Mouse (Mus musculus): ENCODE measurements around the gene Ufc1.

DNA sequence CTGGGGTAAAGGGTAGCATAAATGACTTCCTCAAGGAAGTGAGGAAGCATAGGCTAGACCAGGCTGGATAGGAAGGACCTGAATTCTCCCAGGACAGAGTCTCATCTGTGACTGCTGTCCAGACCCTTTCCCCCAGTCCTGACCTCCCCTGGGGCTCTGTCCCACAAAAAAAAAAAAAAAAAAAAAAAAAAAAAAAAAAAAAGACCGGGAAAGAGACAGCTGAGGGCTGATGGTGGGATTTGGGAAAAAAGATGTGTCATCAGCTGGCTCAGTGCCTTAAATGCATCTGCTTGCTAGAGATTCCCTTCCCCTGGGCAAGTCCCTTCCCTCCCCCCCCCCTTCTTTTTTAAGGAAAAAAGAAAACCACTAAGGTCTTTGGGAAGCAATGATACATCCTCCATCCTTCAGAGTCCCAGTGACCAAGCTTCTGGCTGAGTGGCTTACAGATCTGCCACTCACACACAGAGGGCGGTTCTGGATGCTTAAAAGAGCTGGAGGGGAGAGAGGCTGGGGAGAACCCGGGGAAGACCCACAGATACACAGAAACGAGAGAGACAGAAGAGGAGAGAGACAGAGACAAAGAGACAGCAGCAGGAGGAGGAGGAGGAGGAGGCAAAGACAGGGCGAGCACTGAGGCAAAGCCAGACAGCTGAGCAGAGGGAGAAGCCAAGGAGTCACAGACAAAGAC, 44.8 kb downstream of the Ufc1 start, which contains the start of gene Adamts4:
- TF ChIP-seq CHD2 (IDR thresholded peaks at IDR 0.05; ENCODE audit: low read length) (no peak), POLR2A (IDR thresholded peaks at IDR 0.05; ENCODE audit: low read depth, low read length) (0 out of 2 replicates have a peak, but pooled peaks have one; percentile 20), ZKSCAN1 (IDR thresholded peaks at IDR 0.05; ENCODE audit: borderline replicate concordance, low read depth, low read length) (no peak), CTCF (conservative IDR thresholded peaks at IDR 0.05 in 1 of 2, IDR thresholded peaks at IDR 0.05 in 1 of 2; ENCODE audit: low read depth in 2 of 2, low read length in 2 of 2) (no peak), POLR2AphosphoS2 (IDR thresholded peaks at IDR 0.05; ENCODE audit: low read depth, low read length) (no peak), SIN3A (IDR thresholded peaks at IDR 0.05; ENCODE audit: low read length) (no peak), E2F4 (IDR thresholded peaks at IDR 0.05; ENCODE audit: insufficient replicate concordance, low read depth, low read length) (no peak), CHD1 (IDR thresholded peaks at IDR 0.05; ENCODE audit: low read depth, low read length) (no peak), SMC3 (IDR thresholded peaks at IDR 0.05; ENCODE audit: low read depth, low read length) (no peak), ZC3H11A (IDR thresholded peaks at IDR 0.05; ENCODE audit: low read depth, low read length) (no peak), USF1 (IDR thresholded peaks at IDR 0.05; ENCODE audit: low read depth, low read length) (no peak)
